Mouse (Mus musculus) liver, adult 2 months (tissue): ENCODE data around the gene 4933403O08Rik.

Experiments
- CTCF ChIP-seq: fragments of 200-500 bp; IDR thresholded peaks from 2 replicates; pipeline ENCODE4 v1.5.1; 2011; ENCODE audit warnings: low read depth, low read length, control low read depth
- POLR2A ChIP-seq: fragments of 200-500 bp; IDR thresholded peaks from 2 replicates; pipeline ENCODE4 v1.6.1; 2011; ENCODE audit warnings: low read length, control low read depth; ENCODE audit not compliant: insufficient read depth; ENCODE audit errors: extremely low read depth

DNA sequence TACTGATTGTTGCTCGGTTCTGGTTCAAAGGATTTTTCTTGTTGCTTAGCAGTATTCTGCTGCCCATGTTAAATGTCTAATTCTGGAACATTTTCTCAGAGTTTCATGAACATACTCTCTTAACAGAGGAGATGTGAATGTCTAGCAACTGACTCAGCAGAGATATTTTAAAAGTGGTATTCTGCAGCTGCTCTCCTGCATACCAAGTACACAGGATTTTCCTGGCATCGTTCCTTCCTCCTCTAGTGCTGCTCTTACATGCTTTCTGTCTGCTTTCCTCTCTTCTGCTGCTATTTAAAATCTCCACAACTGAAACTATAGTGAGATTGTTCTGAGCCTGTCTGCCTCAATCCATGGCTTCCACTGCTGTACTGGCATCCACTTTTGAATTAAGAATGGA lies 16.7 kb downstream of the 4933403O08Rik start:
- no peak for TF ChIP-seq POLR2A
- TF ChIP-seq CTCF: no peak
